ENCODE assay signal across 9 mouse cellular contexts in the genomic region with DNA sequence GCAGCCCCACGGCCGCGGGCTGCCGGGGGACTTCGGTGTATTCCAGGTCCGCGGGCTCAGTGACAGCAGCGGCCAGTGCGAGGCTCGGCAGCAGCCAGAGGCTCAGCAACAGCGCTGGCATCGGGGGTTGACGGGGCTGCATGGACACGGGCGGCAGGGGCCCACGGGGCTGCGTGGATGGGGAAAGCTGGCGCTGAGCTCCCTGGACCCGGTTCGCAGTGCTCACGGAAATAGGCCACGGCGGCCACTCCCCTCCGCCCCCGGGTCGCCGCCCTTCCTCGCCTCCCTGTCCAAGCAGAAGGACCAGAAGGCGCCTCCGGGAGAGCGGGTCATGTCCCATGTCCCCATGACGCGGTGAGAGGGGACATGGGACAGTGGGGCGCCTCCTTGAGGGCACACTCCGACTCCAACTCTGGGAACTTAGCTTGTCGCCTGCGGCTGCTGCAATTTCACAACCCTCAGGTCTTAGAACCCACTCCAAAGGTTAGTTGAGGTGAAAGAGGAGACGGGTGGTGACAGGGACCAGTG. TPM values are rescaled to one million over a fixed set of nuclear protein-coding genes. Genes with fewer than 3 reads are reported as not detected.
DNase-seq lines count a peak whose midpoint lies in the region; ATAC-seq and TF ChIP-seq lines count a peak whose summit lies in the region.
"Had no signal": no experiment of that assay in that cellular context is flagged by ENCODE, and none has a peak within 500 bp of the region (broad histone marks: within the 10 kb centered on the region; RNA-seq: fewer than 3 reads in every experiment).

Gene Rarres1 (minus strand): TSS at position 250 of the 528 bp plus-strand sequence.

- peak; percentile 21; the same call in 1 of the 2 replicates for ATAC-seq in frontal cortex, adult (ENCODE audit: low TSS enrichment)
- ATAC-seq in hematopoietic stem cell, adult 5-6 weeks (replicated peaks in 1 of 2; ENCODE audit: insufficient read depth in 1 of 2, low FRiP score in 2 of 2, low TSS enrichment in 1 of 2, low read depth in 1 of 2, poor library complexity in 2 of 2, severe bottlenecking in 2 of 2): peak; percentile 51 to 52; a peak in 3 of 4 replicates
- ATAC-seq in midbrain, embryonic 16.5 days: peak; percentile 68

- peak; percentile 36 for TF ChIP-seq CTCF in liver, adult 2 months (IDR thresholded peaks at IDR 0.05; ENCODE audit: low read depth, low read length)

- peak within 1 kb of the TSS; percentile 100 for H3K4me2 ChIP-seq in midbrain, embryonic 16.5 days (ENCODE audit: low read length)

- H3K27me3 ChIP-seq in forebrain, embryonic 10.5 days (ENCODE audit: poor library complexity, severe bottlenecking): peaks cover 54% of the 10 kb centered on the region
- H3K27me3 ChIP-seq in liver, adult 2 months (ENCODE audit: control insufficient read depth, insufficient read depth, low read length): no peaks in the 10 kb centered on the region
- H3K27me3 ChIP-seq in midbrain, embryonic 16.5 days (ENCODE audit: control insufficient read depth, insufficient read depth, low read depth, low read length): peaks cover 15% of the 10 kb centered on the region

- H3K79me2 ChIP-seq in liver, adult 2 months (ENCODE audit: control insufficient read depth, insufficient read depth, low read length): peaks cover 7% of the 10 kb centered on the region; the same call in 1 of the 2 replicates

- 4% methylated on average over 38 of the region's 38 CpGs for WGBS in forebrain, embryonic 10.5 days
- WGBS in liver, adult 2 months: under 1% methylated on average over 38 of the region's 38 CpGs
- WGBS in midbrain, embryonic 16.5 days: 1% methylated on average over 30 of the region's 38 CpGs

- no peaks in the 10 kb centered on the region for H3K36me3 ChIP-seq in ES-E14 (ENCODE audit: control insufficient read depth, insufficient read depth, low read length, poor library complexity, severe bottlenecking)
- no peaks in the 10 kb centered on the region for H3K36me3 ChIP-seq in forebrain, embryonic 10.5 days (replicated peaks)
- H3K36me3 ChIP-seq in liver, adult 2 months (ENCODE audit: control insufficient read depth, insufficient read depth, low read length): no peaks in the 10 kb centered on the region
- H3K36me3 ChIP-seq in midbrain, embryonic 16.5 days (ENCODE audit: control insufficient read depth, insufficient read depth, low read length): no peaks in the 10 kb centered on the region

- no peak for DNase-seq in frontal cortex, postnatal 25 days (ENCODE audit: low spot score in 2 of 2)
- no peak for DNase-seq in ES-E14 (ENCODE audit: low read depth, low spot score)
- peak; percentile 20 for DNase-seq in forebrain, embryonic 10.5 days (ENCODE audit: extremely low spot score, low spot score)
- peak; percentile 67 for DNase-seq in liver, adult 2 months (ENCODE audit: extremely low read depth, low read depth, low spot score)
- DNase-seq in c-Kit-positive CD71-positive TER-119-positive erythroid progenitor cells, embryonic 14.5 days (ENCODE audit: low spot score): no peak

- TF ChIP-seq POLR2A in liver, adult 2 months (IDR thresholded peaks at IDR 0.05; ENCODE audit: extremely low read depth, insufficient read depth, low read length): 0 out of 2 replicates have a peak, but pooled peaks have one; percentile 8

- no peaks in the 10 kb centered on the region for H3K9me3 ChIP-seq in ES-E14 (ENCODE audit: control insufficient read depth, insufficient read depth, low read depth, low read length)
- no peaks in the 10 kb centered on the region for H3K9me3 ChIP-seq in forebrain, embryonic 10.5 days
- no peaks in the 10 kb centered on the region for H3K9me3 ChIP-seq in midbrain, embryonic 16.5 days (replicated peaks; ENCODE audit: control insufficient read depth, low read length, poor library complexity, severe bottlenecking)

- in situ Hi-C loops in ES-E14 (cut with MboI; ENCODE audit: low sequenced_read_pairs in 2 of 2, unreplicated experiment in 2 of 2): no loop called here

- H3K9ac ChIP-seq in ES-E14 (ENCODE audit: insufficient read depth, low read depth, low read length, poor library complexity, severe bottlenecking): peak within 1 kb of the TSS; percentile 8; the same call in 1 of the 2 replicates
- H3K9ac ChIP-seq in liver, adult 2 months (ENCODE audit: low read depth, low read length): peak within 1 kb of the TSS; percentile 89
- peak within 1 kb of the TSS; percentile 74 for H3K9ac ChIP-seq in midbrain, embryonic 16.5 days (ENCODE audit: low read depth, low read length)

- H3K27ac ChIP-seq in ES-E14 (ENCODE audit: insufficient read depth, low read depth, low read length, poor library complexity, severe bottlenecking): no peak within 1 kb of the TSS
- H3K27ac ChIP-seq in forebrain, embryonic 10.5 days: peak within 1 kb of the TSS; percentile 62
- H3K27ac ChIP-seq in liver, adult 2 months (replicated peaks; ENCODE audit: insufficient read depth, low read depth, low read length): peak within 1 kb of the TSS; percentile 50
- peak within 1 kb of the TSS; percentile 22; the same call in 1 of the 2 replicates for H3K27ac ChIP-seq in midbrain, embryonic 16.5 days (ENCODE audit: low read length)

- peak within 1 kb of the TSS; percentile 61 to 62 for H3K4me3 ChIP-seq in ES-E14 (ENCODE audit: insufficient read depth in 1 of 2, low read depth in 1 of 2, low read length in 2 of 2, poor library complexity in 1 of 2, severe bottlenecking in 1 of 2)
- H3K4me3 ChIP-seq in forebrain, embryonic 10.5 days: peak within 1 kb of the TSS; percentile 69
- H3K4me3 ChIP-seq in liver, adult 2 months (ENCODE audit: insufficient read depth, low read depth, low read length): peak within 1 kb of the TSS; percentile 71
- peak within 1 kb of the TSS; percentile 68 for H3K4me3 ChIP-seq in midbrain, embryonic 16.5 days (ENCODE audit: low read depth, low read length)

- H3K4me1 ChIP-seq in ES-E14 (ENCODE audit: control insufficient read depth in 2 of 2, insufficient read depth in 2 of 2, low read length in 2 of 2, poor library complexity in 1 of 2): no peaks in the 10 kb centered on the region
- H3K4me1 ChIP-seq in forebrain, embryonic 10.5 days: peaks cover 13% of the 10 kb centered on the region
- no peaks in the 10 kb centered on the region; the same call in 1 of the 2 replicates for H3K4me1 ChIP-seq in liver, adult 2 months (ENCODE audit: control insufficient read depth, insufficient read depth, low read length)
- H3K4me1 ChIP-seq in midbrain, embryonic 16.5 days (ENCODE audit: control insufficient read depth, insufficient read depth, low read length): peaks cover 5% of the 10 kb centered on the region; the same call in 1 of the 2 replicates

TF ChIP-seq in ES-E14, 5 proteins besides CTCF, POLR2A, EP300 and RAD21:
- TF ChIP-seq ZC3H11A (IDR thresholded peaks at IDR 0.05; ENCODE audit: borderline replicate concordance, low read depth, low read length) (no peak), ZNF384 (IDR thresholded peaks at IDR 0.05; ENCODE audit: low read depth, low read length) (no peak), HCFC1 (IDR thresholded peaks at IDR 0.05; ENCODE audit: borderline replicate concordance, insufficient read depth, low read length) (no peak), MAFK (IDR thresholded peaks at IDR 0.05; ENCODE audit: insufficient read depth, low read depth, low read length) (no peak), CHD2 (IDR thresholded peaks at IDR 0.05; ENCODE audit: low read depth, low read length) (no peak)

RNA-seq across cellular contexts. Expression of gene Rarres1, which starts in this region (rescaled TPM):
- total RNA-seq in ES-E14 (2012; rRNA removed): 0.36 and 0.37 TPM in 2 replicates
- 0.23 and 0.42 TPM in 2 replicates for polyA plus RNA-seq in forebrain, embryonic 10.5 days (2016; fragmentation: Nextera tagmentation; extraction: Ambion mirVana)
- total RNA-seq in hematopoietic stem cell, adult 5-6 weeks (2017): not detected in 2 replicates
- total RNA-seq in liver, adult 2 months (2014; rRNA removed): 22.8 and 62.7 TPM in 2 replicates
- 31.1 and 47.9 TPM in 2 replicates for polyA plus RNA-seq in liver, adult 2 months (2012; rRNA removed)
- polyA plus RNA-seq in midbrain, embryonic 16.5 days (2015; fragmentation: Nextera tagmentation; extraction: Ambion mirVana): 2.7 and 3.2 TPM in 2 replicates
- total RNA-seq: MEL had no signal

Comparison
In these comparisons a context has a peak if more than half of its experiments do, and no peak if none do; other contexts are left out.
1. RNA of gene Rarres1 (total RNA-seq): 22.8 to 62.7 TPM in liver, adult 2 months; 0.36 to 0.37 TPM in ES-E14 and not detected in hematopoietic stem cell, adult 5-6 weeks; every median in the first group is over 10 times any median in the second.
2. Peak in DNase-seq, H3K4me3 ChIP-seq and H3K27ac ChIP-seq in forebrain, embryonic 10.5 days; RNA of the gene not detected or under 1 TPM.
3. Peak in ATAC-seq in hematopoietic stem cell, adult 5-6 weeks; RNA of the gene not detected or under 1 TPM.
4. H3K9ac ChIP-seq: peak in every context shown above with its lines; median percentile 89 in liver, adult 2 months; 74 in midbrain, embryonic 16.5 days; 8 in ES-E14.
5. Peak in every context shown above with its lines, with median percentiles within 50 percentile points of each other: ATAC-seq and H3K4me3 ChIP-seq.